Mouse (Mus musculus) c-Kit-negative CD71-positive TER-119-positive erythroid progenitor cells, embryonic 14.5 days (primary cell): ENCODE results near the gene Fdxacb1.

Experiments used
- DNase-seq: peaks from one replicate; pipeline ENCODE4 v3.0.0-alpha.2; 2013; ENCODE audit warnings: low read depth, low spot score

Gene Fdxacb1

DNA sequence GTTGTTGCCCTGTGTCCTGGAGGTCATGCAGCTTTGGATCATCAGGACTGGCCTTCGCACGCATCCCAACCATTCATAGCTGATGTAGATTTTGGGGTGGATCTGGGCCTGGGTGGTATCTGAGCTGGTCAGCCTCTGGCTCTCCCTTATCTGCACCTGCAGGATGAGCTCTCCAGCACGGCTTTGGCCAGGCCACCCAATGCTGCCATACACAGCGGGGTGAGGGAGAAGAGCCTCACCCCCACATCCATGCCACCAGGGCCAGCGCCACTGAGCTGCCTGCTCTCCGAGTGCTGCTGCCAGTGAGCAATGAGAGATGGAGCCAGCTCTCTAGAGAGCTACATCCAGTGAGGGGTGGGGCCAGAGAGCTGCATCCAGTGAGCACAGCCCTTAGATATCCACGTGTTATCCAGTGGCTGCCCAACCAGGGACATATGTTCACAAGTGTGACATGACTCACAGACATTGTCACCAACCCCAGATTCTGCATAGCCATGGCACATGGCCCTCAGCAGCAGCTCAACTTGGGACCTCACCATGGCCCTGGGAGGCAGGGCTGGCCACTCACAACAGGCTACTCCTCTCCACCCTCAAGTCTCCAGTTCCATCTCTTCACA lies 35.1 kb downstream of the Fdxacb1 start:
- peak; percentile 62 for DNase-seq

GRCm38 (mm10) chr9:50808471-50808870 lies 40.4 kb downstream of the Fdxacb1 start:
- DNase-seq: no peak

GRCm38 (mm10) chr9:50809146-50809545 lies 41.1 kb downstream of the Fdxacb1 start:
- DNase-seq: no peak

DNA sequence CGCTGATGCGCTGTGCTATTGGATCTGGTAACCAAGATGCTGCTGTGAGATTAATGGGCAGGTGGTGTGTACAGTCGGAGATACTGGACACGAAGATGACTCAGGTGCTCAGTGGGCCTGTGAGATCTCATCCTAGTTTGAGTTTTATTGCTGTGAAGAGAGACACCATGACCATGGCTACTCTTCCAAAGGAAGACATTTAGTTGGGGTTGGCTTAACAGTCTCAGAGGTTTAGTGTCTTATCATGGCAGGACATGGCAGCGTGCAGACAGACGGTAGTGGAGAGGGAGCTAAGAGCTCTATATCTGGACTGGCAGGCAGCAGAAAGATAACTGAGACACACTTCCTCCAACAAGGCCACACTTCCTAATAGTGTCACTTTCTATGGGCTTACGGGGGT lies 43.2 kb downstream of the Fdxacb1 start:
- DNase-seq: peak; percentile 64

DNA sequence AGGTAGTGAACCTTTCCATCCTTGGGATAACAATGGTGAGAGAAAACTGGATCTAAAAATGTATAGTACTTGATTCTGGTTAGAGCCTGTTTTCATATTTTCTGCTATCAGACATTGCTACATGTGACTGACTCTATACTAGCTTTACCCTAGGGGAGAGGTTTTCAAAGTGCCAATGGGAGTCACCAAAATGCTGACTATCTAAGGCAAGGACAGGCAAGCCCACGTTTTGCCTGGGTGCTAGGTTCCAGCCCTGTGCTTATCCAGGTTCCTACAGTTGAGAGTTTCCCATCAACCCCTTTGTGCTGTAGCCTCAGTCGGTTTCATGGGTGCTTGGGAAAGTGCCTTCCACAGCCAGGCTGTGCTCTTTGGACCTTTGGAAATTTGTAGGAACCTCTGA lies 43.7 kb downstream of the Fdxacb1 start:
- no peak for DNase-seq

- no peak for DNase-seq
These were observed 45.8 kb downstream of the Fdxacb1 start for GRCm38 (mm10) chr9:50813796-50814195.

DNA sequence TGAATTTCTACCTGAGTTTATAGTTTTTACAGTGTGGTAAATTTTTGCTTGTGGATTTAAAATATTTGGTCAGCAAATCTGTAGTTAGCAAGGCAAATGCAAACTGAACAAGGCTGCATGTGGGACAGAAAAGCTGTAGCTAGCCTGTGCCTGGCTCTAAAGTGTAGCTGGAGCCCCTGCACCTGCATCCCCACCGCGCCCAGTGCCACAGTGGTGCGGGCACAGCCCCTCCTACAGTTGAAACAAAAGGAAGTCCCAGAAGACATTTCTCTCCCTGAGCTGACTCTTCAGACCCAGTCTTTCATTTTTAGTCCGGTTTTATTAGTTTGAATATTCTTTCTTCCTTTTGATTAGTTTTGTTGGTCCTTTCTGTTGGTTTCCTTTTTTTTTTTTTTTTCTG lies 47.6 kb downstream of the Fdxacb1 start:
- no peak for DNase-seq

GRCm38 (mm10) chr9:50816512-50816911 lies 48.5 kb downstream of the Fdxacb1 start:
- DNase-seq: no peak

GRCm38 (mm10) chr9:50818050-50818449 lies 50.0 kb downstream of the Fdxacb1 start:
- DNase-seq: no peak

DNA sequence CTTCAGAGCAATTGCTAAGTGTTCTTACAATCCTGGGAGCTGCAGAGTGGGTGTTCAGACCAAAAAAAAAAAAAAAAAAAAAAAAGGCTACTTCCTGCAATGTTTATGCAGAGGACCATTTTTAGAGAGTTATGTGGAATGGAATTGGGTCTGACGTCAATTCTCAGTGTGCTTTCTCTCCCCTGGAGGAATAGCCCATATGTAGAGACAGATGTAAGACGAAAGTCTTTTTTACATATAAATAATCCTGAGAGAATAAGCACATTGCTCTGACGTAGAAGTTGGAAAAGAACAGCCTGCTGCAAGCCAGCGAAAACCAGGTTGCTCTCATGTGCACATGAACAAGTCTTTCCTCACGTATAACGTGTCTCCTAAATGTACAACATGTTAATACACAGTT lies 51.7 kb downstream of the Fdxacb1 start:
- DNase-seq: no peak

GRCm38 (mm10) chr9:50821651-50822050 lies 53.6 kb downstream of the Fdxacb1 start:
- DNase-seq: no peak

DNA sequence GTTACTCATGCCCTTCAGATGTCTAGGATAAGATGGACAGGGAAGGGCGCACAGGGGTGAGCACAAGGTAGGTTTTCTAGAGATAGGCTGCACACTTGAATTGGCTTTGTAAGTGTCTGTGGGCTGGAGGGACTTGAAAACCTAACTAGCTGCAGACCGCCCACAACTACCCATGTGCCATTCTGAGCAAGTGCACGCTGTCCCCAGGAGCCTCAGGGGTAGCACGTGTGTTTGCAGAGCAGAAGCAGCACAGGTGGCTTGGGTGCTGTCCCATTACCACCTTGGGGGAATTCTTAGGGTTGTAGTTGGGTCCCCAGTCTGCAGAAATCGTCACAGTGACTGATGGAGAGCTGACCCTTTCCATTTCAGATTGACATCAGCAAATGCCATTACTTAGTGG lies 54.2 kb downstream of the Fdxacb1 start:
- DNase-seq: no peak
